Mouse (Mus musculus): ENCODE measurements around the gene Clstn2. TPM values are rescaled to one million over a fixed set of nuclear protein-coding genes. Genes with fewer than 3 reads are reported as not detected.

Gene Clstn2
- polyA plus RNA-seq, 1 experiment: 37.9 TPM

GRCm38 (mm10) chr9:97727715-97728486, 305.1 kb downstream of the Clstn2 start:
- no peak for DNase-seq
- no peaks in the 10 kb centered on the region for H3K4me1 ChIP-seq (ENCODE audit: control insufficient read depth, insufficient read depth, low read length)
- H3K4me3 ChIP-seq (replicated peaks; ENCODE audit: insufficient read depth, low read depth, low read length): no peak overlapping the region
- WGBS: 69% methylated on average over 3 of the region's 3 CpGs
- no peaks in the 10 kb centered on the region; the same call in 1 of the 2 replicates for H3K27me3 ChIP-seq (ENCODE audit: control insufficient read depth, insufficient read depth, low read length)
- TF ChIP-seq CTCF (IDR thresholded peaks at IDR 0.05; ENCODE audit: borderline replicate concordance, insufficient read depth, low read depth, low read length) (no peak), POLR2A (IDR thresholded peaks at IDR 0.05; ENCODE audit: borderline replicate concordance, insufficient read depth, low read length) (no peak)
- H3K27ac ChIP-seq (ENCODE audit: insufficient read depth, low read length): no peak overlapping the region

DNA sequence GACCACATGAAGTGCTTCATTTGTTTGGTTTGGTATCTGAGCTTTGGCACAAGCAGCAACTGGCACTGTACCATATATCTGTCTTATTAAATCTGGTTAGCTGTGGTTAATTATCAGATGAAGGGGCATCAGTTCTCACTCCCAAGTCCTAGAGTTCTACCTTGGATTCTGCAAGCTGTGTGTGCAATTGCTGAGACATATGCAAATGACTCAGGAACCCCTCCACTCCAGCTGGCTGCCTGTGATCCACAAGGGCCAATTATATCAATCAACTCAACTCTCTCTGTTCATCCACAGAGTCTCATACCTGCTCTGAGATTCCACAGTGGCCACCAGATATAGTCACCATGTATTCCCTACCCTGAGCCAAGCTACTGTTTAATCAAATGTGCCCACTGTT, 315.3 kb downstream of the Clstn2 start:
- no peaks in the 10 kb centered on the region for H3K27me3 ChIP-seq (ENCODE audit: control insufficient read depth, insufficient read depth, low read length)
- no peak for DNase-seq
- H3K4me3 ChIP-seq (replicated peaks; ENCODE audit: insufficient read depth, low read depth, low read length): no peak overlapping the region
- no peaks in the 10 kb centered on the region for H3K4me1 ChIP-seq (ENCODE audit: control insufficient read depth, insufficient read depth, low read length)
- no peak for TF ChIP-seq POLR2A (IDR thresholded peaks at IDR 0.05; ENCODE audit: borderline replicate concordance, insufficient read depth, low read length)
- no peak for TF ChIP-seq CTCF (IDR thresholded peaks at IDR 0.05; ENCODE audit: borderline replicate concordance, insufficient read depth, low read depth, low read length)
- no peak overlapping the region for H3K27ac ChIP-seq (ENCODE audit: insufficient read depth, low read length)

DNA sequence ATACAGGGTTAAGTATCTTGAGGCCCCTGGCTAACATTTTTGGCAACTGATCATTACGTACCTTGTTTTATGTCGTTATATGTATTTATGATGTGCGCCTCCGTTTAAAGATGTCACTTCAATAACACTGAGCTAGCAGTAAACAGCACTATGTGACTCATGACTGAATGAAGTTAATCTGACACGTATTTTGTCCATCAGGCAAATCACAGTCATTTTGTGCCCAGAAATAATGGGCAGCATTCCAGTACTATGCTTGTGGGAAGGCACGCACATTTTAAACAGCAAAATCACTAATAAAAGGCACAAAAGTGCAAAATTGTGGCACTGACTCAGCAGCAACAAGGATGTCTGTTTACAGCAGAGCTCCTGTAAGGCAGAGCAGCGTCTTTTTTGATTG, 316.0 kb downstream of the Clstn2 start:
- Histone ChIP-seq H3K27me3 (ENCODE audit: control insufficient read depth, insufficient read depth, low read length) (no peaks in the 10 kb centered on the region), H3K4me3 (replicated peaks; ENCODE audit: insufficient read depth, low read depth, low read length) (no peak overlapping the region), H3K27ac (ENCODE audit: insufficient read depth, low read length) (no peak overlapping the region), H3K4me1 (ENCODE audit: control insufficient read depth, insufficient read depth, low read length) (no peaks in the 10 kb centered on the region)
- no peak for TF ChIP-seq CTCF (IDR thresholded peaks at IDR 0.05; ENCODE audit: borderline replicate concordance, insufficient read depth, low read depth, low read length)
- TF ChIP-seq POLR2A (IDR thresholded peaks at IDR 0.05; ENCODE audit: borderline replicate concordance, insufficient read depth, low read length): no peak
- peak in 1 of 2 experiments; percentile 12 for DNase-seq
- 21% methylated on average over 7 of the region's 7 CpGs for WGBS

DNA sequence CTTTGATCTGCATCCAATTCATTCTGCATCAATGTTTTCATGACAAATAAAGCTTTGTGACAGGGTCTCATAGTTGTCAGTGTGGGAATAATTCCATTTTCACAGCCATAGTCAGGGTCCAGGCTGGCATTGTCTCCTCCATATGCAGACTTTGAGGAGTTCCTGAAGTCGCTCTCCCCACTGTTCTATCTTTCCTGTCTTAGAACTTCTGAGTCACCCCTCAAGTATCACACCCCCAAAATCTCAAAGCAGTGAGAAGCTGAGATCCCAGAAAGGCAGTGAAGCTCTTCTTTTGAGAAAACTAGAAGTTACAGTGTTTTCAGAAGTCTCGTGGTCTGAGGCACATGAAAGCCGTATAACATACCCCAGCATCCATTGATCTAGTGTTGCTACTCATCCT, 320.1 kb downstream of the Clstn2 start:
- DNase-seq: no peak

DNA sequence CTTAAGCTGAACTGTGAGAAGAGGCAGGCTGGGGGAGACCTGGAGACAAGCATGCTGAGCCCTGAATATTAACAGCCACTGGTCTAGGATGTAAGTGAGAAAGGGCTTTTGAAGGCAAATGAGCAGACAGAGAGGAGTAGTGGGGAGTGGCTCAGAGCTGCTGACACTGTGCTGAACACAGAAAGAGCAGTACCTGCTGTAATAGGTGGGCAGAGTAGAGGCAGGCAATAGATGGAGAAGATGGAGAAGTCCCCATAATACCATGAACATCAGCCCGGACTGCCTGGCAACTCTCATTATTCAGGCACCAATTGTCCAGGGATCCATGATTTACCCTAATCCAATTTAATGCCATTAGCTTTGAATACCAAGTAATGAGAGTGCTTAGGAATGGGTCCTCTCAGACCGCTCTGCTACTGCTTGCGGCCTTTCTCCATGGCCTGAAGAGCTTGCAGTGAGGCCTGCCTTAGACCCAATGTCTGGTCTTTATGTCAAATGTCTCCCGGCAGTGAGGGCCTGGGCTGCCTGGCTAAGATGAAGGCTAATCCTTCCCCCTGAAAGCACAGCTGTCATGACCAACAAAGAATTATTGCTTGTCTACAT, 329.0 kb downstream of the Clstn2 start:
- Histone ChIP-seq H3K4me3 (replicated peaks; ENCODE audit: insufficient read depth, low read depth, low read length) (no peak overlapping the region), H3K27me3 (ENCODE audit: control insufficient read depth, insufficient read depth, low read length) (no peaks in the 10 kb centered on the region; the same call in 1 of the 2 replicates), H3K4me1 (ENCODE audit: control insufficient read depth, insufficient read depth, low read length) (no peaks in the 10 kb centered on the region), H3K27ac (ENCODE audit: insufficient read depth, low read length) (no peak overlapping the region)
- 92% methylated on average over 4 of the region's 4 CpGs for WGBS
- DNase-seq: no peak
- TF ChIP-seq CTCF (IDR thresholded peaks at IDR 0.05; ENCODE audit: borderline replicate concordance, insufficient read depth, low read depth, low read length) (no peak), POLR2A (IDR thresholded peaks at IDR 0.05; ENCODE audit: borderline replicate concordance, insufficient read depth, low read length) (no peak)

More for the DNA sequence above, 320.1 kb downstream of the Clstn2 start:
- no peak overlapping the region for H3K27ac ChIP-seq (ENCODE audit: insufficient read depth, low read length)
- no peak for TF ChIP-seq POLR2A (IDR thresholded peaks at IDR 0.05; ENCODE audit: borderline replicate concordance, insufficient read depth, low read length)
- no peak for TF ChIP-seq CTCF (IDR thresholded peaks at IDR 0.05; ENCODE audit: borderline replicate concordance, insufficient read depth, low read depth, low read length)
- no peak overlapping the region for H3K4me3 ChIP-seq (replicated peaks; ENCODE audit: insufficient read depth, low read depth, low read length)
- H3K27me3 ChIP-seq (ENCODE audit: control insufficient read depth, insufficient read depth, low read length): no peaks in the 10 kb centered on the region; the same call in 1 of the 2 replicates
- no peaks in the 10 kb centered on the region for H3K4me1 ChIP-seq (ENCODE audit: control insufficient read depth, insufficient read depth, low read length)
- WGBS: 93% methylated on average over 3 of the region's 3 CpGs

- Histone ChIP-seq H3K27me3 (ENCODE audit: control insufficient read depth, insufficient read depth, low read length) (peaks cover 2% of the 10 kb centered on the region; the same call in 1 of the 2 replicates), H3K27ac (ENCODE audit: insufficient read depth, low read length) (no peak overlapping the region), H3K4me3 (replicated peaks; ENCODE audit: insufficient read depth, low read depth, low read length) (no peak overlapping the region), H3K4me1 (ENCODE audit: control insufficient read depth, insufficient read depth, low read length) (no peaks in the 10 kb centered on the region)
- 36% methylated on average over 2 of the region's 2 CpGs for WGBS
- no peak for DNase-seq
- TF ChIP-seq POLR2A (IDR thresholded peaks at IDR 0.05; ENCODE audit: borderline replicate concordance, insufficient read depth, low read length) (no peak), CTCF (IDR thresholded peaks at IDR 0.05; ENCODE audit: borderline replicate concordance, insufficient read depth, low read depth, low read length) (no peak)
These were observed 330.0 kb downstream of the Clstn2 start for GRCm38 (mm10) chr9:97702989-97703388.

DNA sequence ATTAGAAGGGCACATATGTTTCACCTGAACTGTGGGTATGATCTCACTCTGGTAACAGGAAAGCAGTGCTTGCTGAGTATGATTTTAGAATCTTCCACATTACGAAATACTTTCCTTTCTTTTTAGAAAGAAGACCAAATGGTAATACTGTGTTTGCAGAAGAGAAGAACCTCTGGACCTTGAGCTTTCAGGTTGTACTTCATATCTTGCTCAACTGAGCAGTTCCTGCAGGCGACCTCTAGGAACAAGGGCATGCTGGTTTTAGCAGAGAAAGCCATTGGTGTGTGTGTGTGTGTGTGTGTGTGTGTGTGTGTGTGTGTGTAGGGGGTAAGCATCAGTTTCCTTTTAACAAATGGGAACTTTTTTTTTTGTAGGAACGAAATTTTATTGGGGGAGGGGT, 333.0 kb downstream of the Clstn2 start:
- WGBS: 91% methylated on average over 3 of the region's 3 CpGs
- Histone ChIP-seq H3K4me1 (ENCODE audit: control insufficient read depth, insufficient read depth, low read length) (no peaks in the 10 kb centered on the region), H3K27ac (ENCODE audit: insufficient read depth, low read length) (no peak overlapping the region), H3K27me3 (ENCODE audit: control insufficient read depth, insufficient read depth, low read length) (peaks cover 2% of the 10 kb centered on the region; the same call in 1 of the 2 replicates), H3K4me3 (replicated peaks; ENCODE audit: insufficient read depth, low read depth, low read length) (no peak overlapping the region)
- TF ChIP-seq POLR2A (IDR thresholded peaks at IDR 0.05; ENCODE audit: borderline replicate concordance, insufficient read depth, low read length) (no peak), CTCF (IDR thresholded peaks at IDR 0.05; ENCODE audit: borderline replicate concordance, insufficient read depth, low read depth, low read length) (no peak)
- no peak for DNase-seq

DNA sequence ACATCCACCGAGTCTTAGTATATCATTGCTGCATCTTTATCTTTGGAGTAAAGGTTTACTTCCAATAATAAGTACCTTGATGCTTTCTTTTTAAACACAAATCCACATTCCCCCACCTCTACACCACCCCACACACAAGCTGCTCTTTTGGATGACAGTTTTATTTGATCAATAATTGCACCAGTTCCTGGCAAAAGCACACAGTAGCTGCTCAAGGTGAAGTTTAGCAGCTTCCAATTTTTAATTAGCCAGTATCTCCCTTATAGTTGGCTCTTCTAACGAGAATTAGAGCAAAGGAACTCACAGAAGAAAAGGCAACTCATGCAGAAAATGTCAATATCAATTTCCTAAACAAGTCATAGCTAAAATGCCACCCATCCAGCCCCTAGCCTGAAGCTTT, 334.0 kb downstream of the Clstn2 start:
- no peaks in the 10 kb centered on the region for H3K4me1 ChIP-seq (ENCODE audit: control insufficient read depth, insufficient read depth, low read length)
- TF ChIP-seq POLR2A (IDR thresholded peaks at IDR 0.05; ENCODE audit: borderline replicate concordance, insufficient read depth, low read length) (no peak), CTCF (IDR thresholded peaks at IDR 0.05; ENCODE audit: borderline replicate concordance, insufficient read depth, low read depth, low read length) (no peak)
- H3K27ac ChIP-seq (ENCODE audit: insufficient read depth, low read length): no peak overlapping the region
- WGBS: 94% methylated on average over 2 of the region's 2 CpGs
- H3K4me3 ChIP-seq (replicated peaks; ENCODE audit: insufficient read depth, low read depth, low read length): no peak overlapping the region
- no peak for DNase-seq
- H3K27me3 ChIP-seq (ENCODE audit: control insufficient read depth, insufficient read depth, low read length): peaks cover 2% of the 10 kb centered on the region; the same call in 1 of the 2 replicates

All from cerebellum, adult 2 months (tissue).